Mouse (Mus musculus) G1E-ER4 (cell line): ENCODE results near the gene Ptbp3. TPM values are rescaled to one million over a fixed set of nuclear protein-coding genes. Genes with fewer than 3 reads are reported as not detected.

Source experiments
- GATA1 ChIP-seq: IDR thresholded peaks from one replicate; pipeline ENCODE4 v1.8.0; 2012; ENCODE audit warnings: low read length, inconsistent platforms
- polyA plus RNA-seq: library from polyadenylated mRNA; stranded (reverse); fragments of >175 nt; gene quantifications from 2 replicates; pipeline ENCODE4 v1.2.3, GENCODE M21; 2012

Gene Ptbp3
- polyA plus RNA-seq, 1 experiment, result 94.6 TPM

GRCm38 (mm10) chr4:59459216-59459955 is 89.8 kb downstream of the Ptbp3 start:
- TF ChIP-seq GATA1, result no peak

- TF ChIP-seq GATA1, result no peak
These were observed 91.2 kb downstream of the Ptbp3 start for GRCm38 (mm10) chr4:59457941-59458340.

GRCm38 (mm10) chr4:59457091-59457490 is 92.1 kb downstream of the Ptbp3 start:
- TF ChIP-seq GATA1, result no peak

- no peak for TF ChIP-seq GATA1
These were observed 93.7 kb downstream of the Ptbp3 start for GRCm38 (mm10) chr4:59455465-59455864.

GRCm38 (mm10) chr4:59454046-59454445 is 95.1 kb downstream of the Ptbp3 start:
- no peak for TF ChIP-seq GATA1

GRCm38 (mm10) chr4:59452503-59452933 is 96.6 kb downstream of the Ptbp3 start:
- no peak for TF ChIP-seq GATA1

GRCm38 (mm10) chr4:59450906-59451305 is 98.3 kb downstream of the Ptbp3 start:
- no peak for TF ChIP-seq GATA1

GRCm38 (mm10) chr4:59450234-59450854 is 98.8 kb downstream of the Ptbp3 start:
- no peak for TF ChIP-seq GATA1

GRCm38 (mm10) chr4:59447296-59447695 is 101.9 kb downstream of the Ptbp3 start:
- TF ChIP-seq GATA1, result no peak

GRCm38 (mm10) chr4:59445516-59445915 is 103.6 kb downstream of the Ptbp3 start:
- no peak for TF ChIP-seq GATA1

GRCm38 (mm10) chr4:59444994-59445393 is 104.2 kb downstream of the Ptbp3 start:
- TF ChIP-seq GATA1, result no peak

GRCm38 (mm10) chr4:59444085-59444484 is 105.1 kb downstream of the Ptbp3 start:
- no peak for TF ChIP-seq GATA1

- TF ChIP-seq GATA1, result no peak
These were observed 107.9 kb downstream of the Ptbp3 start for GRCm38 (mm10) chr4:59441265-59441664.

- TF ChIP-seq GATA1, result no peak
These were observed 109.2 kb downstream of the Ptbp3 start for GRCm38 (mm10) chr4:59439960-59440359.

- TF ChIP-seq GATA1, result no peak
These were observed 110.1 kb downstream of the Ptbp3 start for GRCm38 (mm10) chr4:59439041-59439440.

GRCm38 (mm10) chr4:59437990-59438854 is 110.9 kb downstream of the Ptbp3 start, which contains the start of gene Susd1:
Gene Susd1 (minus strand): TSS chr4:59438633.
- no peak for TF ChIP-seq GATA1
